Mouse (Mus musculus): ENCODE data around the gene Snrk. TPM values are rescaled to one million over a fixed set of nuclear protein-coding genes. Genes with fewer than 3 reads are reported as not detected.

The Snrk gene
- total RNA-seq, 2 experiments from 2014 or later = 168 to 184 TPM

Other genes starting within 250 kb of the Snrk start
- gene Ackr2, start 218.9 kb upstream of the Snrk start, total RNA-seq (2021) = 1 to 10 TPM in 1 of 2 experiments, under 1 TPM in 1; 0.90 to 1.6 TPM
- 10 to 100 TPM in 1 of 2 experiments, under 1 TPM in 1; 0.92 to 12.2 TPM for gene Cyp8b1, start 201.0 kb upstream of the Snrk start, total RNA-seq (2021)
- gene Fam198a, start 166.3 kb upstream of the Snrk start, total RNA-seq (2021) = 1 to 10 TPM; 6.8 to 8.4 TPM
- gene Pomgnt2, start 120.2 kb upstream of the Snrk start, total RNA-seq (2021) = 10 to 100 TPM; 15.6 to 19.9 TPM
- 10 to 100 TPM; 60.3 to 65.8 TPM for gene Ano10, start 177.2 kb downstream of the Snrk start, total RNA-seq (2021)
- gene Abhd5, start 234.3 kb downstream of the Snrk start, total RNA-seq (2021) = 10 to 100 TPM; 43.5 to 50.2 TPM